Mouse (Mus musculus) limb, embryonic 12.5 days (tissue): ENCODE data around the gene Xcl1. TPM values are rescaled to one million over a fixed set of nuclear protein-coding genes. Genes with fewer than 3 reads are reported as not detected.
A peak's percentile ranks its signal among the peaks of the same experiment; 100 is the strongest.

Experiments used
- ATAC-seq: fragments of 200-750 bp; cut with Nextera tagmentation; 2 replicates; pipeline ENCODE4 v1.8.0; 2017; ENCODE audit warnings: low read depth, moderate TSS enrichment; ENCODE audit not compliant: insufficient number of reproducible peaks, insufficient read depth, low FRiP score, low TSS enrichment
- H3K27ac ChIP-seq: fragments of 300-500 bp; sonication (generic); 2 replicates; pipeline ENCODE4 v1.5.1; 2016; ENCODE audit warnings: mild to moderate bottlenecking, moderate library complexity
- H3K27me3 ChIP-seq: fragments of 300-500 bp; sonication (generic); 2 replicates; pipeline ENCODE4 v1.6.1; 2016; ENCODE audit warnings: mild to moderate bottlenecking, moderate library complexity
- H3K36me3 ChIP-seq: fragments of 300-500 bp; sonication (generic); 2 replicates; pipeline ENCODE4 v1.6.1; 2016; ENCODE audit warnings: mild to moderate bottlenecking, moderate library complexity
- H3K4me1 ChIP-seq: fragments of 300-500 bp; sonication (generic); replicated peaks from 2 replicates; pipeline ENCODE4 v1.6.1; 2016
- H3K4me2 ChIP-seq: fragments of 300-500 bp; sonication (generic); 2 replicates; pipeline ENCODE4 v1.6.1; 2016; ENCODE audit warnings: mild to moderate bottlenecking, moderate library complexity
- H3K4me3 ChIP-seq: fragments of 300-500 bp; sonication (generic); replicated peaks from 2 replicates; pipeline ENCODE4 v1.5.1; 2016; ENCODE audit warnings: mild to moderate bottlenecking
- H3K9ac ChIP-seq: fragments of 300-500 bp; sonication (generic); replicated peaks from 2 replicates; pipeline ENCODE4 v1.6.1; 2016; ENCODE audit warnings: mild to moderate bottlenecking, moderate library complexity
- H3K9me3 ChIP-seq: fragments of 300-500 bp; sonication (generic); 2 replicates; pipeline ENCODE4 v1.6.1; 2016; ENCODE audit warnings: mild to moderate bottlenecking, moderate library complexity
- WGBS: fragments of 180-500 bp; shearing (Covaris S2); methylation state at CpG from one replicate; pipeline ENCODE4 v1.1.7; 2016; 5-methylcytosine and 5-hydroxymethylcytosine counted together
- polyA plus RNA-seq: library from polyadenylated mRNA; unstranded; fragments of >200 nt; fragmentation: Nextera tagmentation; extraction: Ambion mirVana; gene quantifications from 2 replicates; pipeline ENCODE4 v1.2.1, GENCODE M21; 2016

The Xcl1 gene
- polyA plus RNA-seq, 1 experiment from 2014 or later: not detected

DNA sequence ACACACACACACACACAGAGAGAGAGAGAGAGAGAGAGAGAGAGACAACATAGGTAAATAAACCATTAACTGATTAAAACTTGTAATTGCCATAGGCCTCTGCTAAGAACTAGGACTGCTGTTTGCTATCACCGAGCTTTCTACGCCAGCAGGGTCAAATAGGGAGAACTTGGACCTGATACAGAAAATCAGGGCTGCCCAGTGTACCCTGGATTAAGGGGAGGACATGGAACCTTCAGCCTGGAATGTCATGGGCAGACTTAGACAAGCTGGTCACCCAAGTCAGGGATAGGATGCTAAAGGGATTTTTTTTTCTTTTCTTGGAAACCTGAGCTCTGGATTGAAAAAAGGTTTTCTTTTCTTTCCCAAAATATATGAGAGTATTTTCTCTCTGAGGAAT is 35.1 kb downstream of the Xcl1 start:
- Histone ChIP-seq H3K27me3 (peaks cover 10% of the 10 kb centered on the region), H3K9ac (no peak overlapping the region), H3K4me2 (no peak overlapping the region), H3K4me1 (0 out of 2 replicates have a peak, but pooled peaks cover 2% of the 10 kb centered on the region), H3K36me3 (no peaks in the 10 kb centered on the region), H3K9me3 (no peaks in the 10 kb centered on the region), H3K4me3 (no peak overlapping the region), H3K27ac (no peak overlapping the region)
- ATAC-seq: no peak
- WGBS: 78% methylated on average over 2 of the region's 2 CpGs

DNA sequence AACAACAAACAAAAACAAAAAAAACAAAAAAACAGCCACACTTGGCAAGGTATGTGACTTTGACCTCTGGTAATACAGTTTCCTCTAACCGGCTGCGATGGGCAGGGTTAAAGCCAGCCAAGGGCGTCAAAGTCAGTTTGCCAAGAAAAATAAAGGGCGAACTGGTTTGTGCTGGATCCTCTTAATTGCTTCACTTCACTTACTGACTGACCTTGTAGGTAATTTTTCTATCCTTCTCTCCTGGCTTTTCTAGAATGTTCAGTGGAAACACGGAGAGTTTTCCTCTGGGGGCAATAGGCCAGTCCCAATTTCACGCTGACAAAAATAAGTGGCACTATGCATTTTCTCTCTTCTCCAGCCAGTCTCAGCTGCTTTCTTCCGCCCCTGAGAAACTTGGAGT is 35.8 kb downstream of the Xcl1 start:
- Histone ChIP-seq H3K9ac (peak overlapping the region; percentile 62; the same call in 1 of the 2 replicates), H3K4me3 (peak overlapping the region; percentile 50)
- ATAC-seq: no peak

DNA sequence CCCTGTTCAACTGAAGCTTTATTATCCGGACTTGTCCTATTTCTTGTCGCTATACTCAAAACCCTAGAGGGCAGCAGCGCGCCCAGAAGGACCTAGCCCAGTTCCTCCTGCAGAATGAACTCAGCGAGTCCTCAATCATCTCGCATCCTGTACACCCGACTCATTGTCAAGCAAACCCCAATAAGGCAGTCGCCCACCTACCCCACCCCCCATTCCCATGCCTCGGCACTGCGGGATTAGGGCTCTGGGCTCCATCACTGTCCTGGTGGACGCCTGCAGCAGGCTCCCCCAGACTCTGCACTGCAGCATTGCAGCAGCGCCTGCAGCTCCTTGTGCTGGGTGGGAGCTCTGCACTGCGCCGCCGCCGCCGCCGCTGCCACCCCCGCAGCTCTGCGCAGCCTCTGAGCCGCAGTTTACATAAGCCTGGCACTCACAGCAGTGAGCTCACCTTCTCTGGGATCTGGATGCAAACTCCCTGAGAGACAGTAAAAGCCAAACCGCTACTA is 36.4 kb downstream of the Xcl1 start:
- peak overlapping the region; percentile 62 for H3K9ac ChIP-seq
- no peaks in the 10 kb centered on the region for H3K9me3 ChIP-seq
- H3K27me3 ChIP-seq: peaks cover 10% of the 10 kb centered on the region
- peak overlapping the region; percentile 50 for H3K4me3 ChIP-seq
- no peak overlapping the region; the same call in 1 of the 2 replicates for H3K27ac ChIP-seq
- peak overlapping the region; percentile 76 for H3K4me2 ChIP-seq
- 0 out of 2 replicates have a peak, but pooled peaks cover 2% of the 10 kb centered on the region for H3K4me1 ChIP-seq
- no peaks in the 10 kb centered on the region for H3K36me3 ChIP-seq
- under 1% methylated on average over 22 of the region's 22 CpGs for WGBS
- ATAC-seq: peak; percentile 89

More for the DNA sequence above, 35.8 kb downstream of the Xcl1 start:
- Histone ChIP-seq H3K9me3 (no peaks in the 10 kb centered on the region), H3K4me1 (0 out of 2 replicates have a peak, but pooled peaks cover 2% of the 10 kb centered on the region), H3K4me2 (peak overlapping the region; percentile 76), H3K36me3 (no peaks in the 10 kb centered on the region), H3K27ac (no peak overlapping the region), H3K27me3 (peaks cover 10% of the 10 kb centered on the region)
- WGBS: 33% methylated on average over 7 of the region's 7 CpGs

DNA sequence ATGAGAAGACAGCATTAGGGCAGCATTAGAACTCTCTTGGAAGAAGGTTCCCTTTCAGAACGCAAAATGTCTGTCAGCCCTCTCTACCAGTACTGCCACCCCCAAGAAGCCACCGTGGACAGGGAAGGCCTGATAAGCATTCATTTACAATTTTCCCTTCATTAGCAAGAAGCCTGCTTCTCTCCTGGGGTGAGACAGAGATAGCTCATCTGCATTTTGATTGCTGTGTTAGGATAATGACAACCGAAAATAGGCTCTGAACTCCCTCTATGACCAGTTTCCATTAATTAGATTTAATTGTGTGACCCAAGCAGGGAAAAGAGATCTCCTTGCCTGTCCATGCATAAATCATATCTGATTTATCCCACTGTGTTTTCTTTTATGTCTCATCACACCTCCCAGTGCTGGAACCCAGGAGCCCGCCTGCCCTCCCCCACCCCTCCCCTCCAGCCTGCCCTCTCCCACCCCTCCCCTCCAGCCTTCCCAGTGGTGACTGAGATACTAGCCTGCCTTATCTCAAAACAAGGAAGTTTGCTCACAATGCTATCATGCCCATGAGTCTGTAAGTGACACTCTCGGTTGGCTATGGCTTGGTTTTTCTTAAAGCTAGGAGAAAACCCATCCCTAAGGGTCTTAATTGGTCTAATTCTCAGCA is 38.0 kb downstream of the Xcl1 start:
- no peak overlapping the region for H3K4me3 ChIP-seq
- H3K4me1 ChIP-seq: 0 out of 2 replicates have a peak, but pooled peaks cover 2% of the 10 kb centered on the region
- H3K27ac ChIP-seq: no peak overlapping the region
- ATAC-seq: no peak
- WGBS: 48% methylated on average over 5 of the region's 5 CpGs
- H3K36me3 ChIP-seq: no peaks in the 10 kb centered on the region
- H3K27me3 ChIP-seq: peaks cover 10% of the 10 kb centered on the region
- no peaks in the 10 kb centered on the region for H3K9me3 ChIP-seq
- H3K9ac ChIP-seq: no peak overlapping the region
- H3K4me2 ChIP-seq: no peak overlapping the region

DNA sequence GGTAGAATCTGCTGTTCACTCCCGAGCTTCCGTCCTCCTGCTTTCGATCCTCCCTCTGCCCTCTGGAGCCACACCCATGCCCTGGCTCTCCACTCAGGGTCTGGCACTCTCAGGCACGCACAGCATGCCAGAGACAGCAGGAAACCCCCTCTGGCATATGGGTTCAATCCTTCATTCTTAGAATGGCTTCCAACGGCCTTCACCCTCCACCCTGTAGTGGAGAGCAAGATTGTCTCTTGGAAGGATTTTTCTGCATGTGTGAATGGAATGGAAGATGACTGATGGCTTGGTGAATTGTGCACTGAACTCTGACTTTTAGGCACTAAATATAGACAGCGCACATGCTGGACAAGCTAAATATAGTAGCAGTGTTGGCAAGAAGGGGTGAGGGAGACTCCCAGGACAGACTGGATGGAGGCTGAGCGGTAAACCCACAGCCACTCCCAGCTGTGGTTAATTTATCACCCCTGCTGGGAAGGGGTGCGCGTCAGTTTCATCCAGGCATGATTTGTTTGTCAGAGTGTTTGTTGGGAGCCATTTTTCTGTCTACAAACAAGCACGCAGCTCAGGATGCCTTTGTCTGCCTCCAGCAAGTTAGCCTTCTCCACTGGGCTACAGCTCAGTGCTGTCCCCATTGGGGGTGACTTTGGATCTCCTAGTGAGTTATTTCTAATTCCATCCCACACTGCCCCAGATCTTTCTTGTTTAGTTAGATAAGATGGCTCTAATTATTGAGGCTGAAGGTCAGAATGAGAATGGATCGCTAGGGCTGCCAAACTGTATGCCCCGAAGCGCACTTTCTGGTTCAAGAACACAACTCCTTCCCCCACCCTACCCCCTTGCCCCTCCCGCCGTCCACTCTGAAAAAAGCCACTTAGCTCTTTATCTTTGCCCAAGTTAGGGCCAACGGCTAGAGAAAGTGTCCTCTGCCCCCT is 38.8 kb downstream of the Xcl1 start:
- no peak overlapping the region for H3K9ac ChIP-seq
- H3K4me3 ChIP-seq: no peak overlapping the region
- H3K4me1 ChIP-seq: 0 out of 2 replicates have a peak, but pooled peaks cover 2% of the 10 kb centered on the region
- H3K36me3 ChIP-seq: no peaks in the 10 kb centered on the region
- no peaks in the 10 kb centered on the region for H3K9me3 ChIP-seq
- ATAC-seq: no peak
- 53% methylated on average over 16 of the region's 16 CpGs for WGBS
- H3K27me3 ChIP-seq: peaks cover 10% of the 10 kb centered on the region
- no peak overlapping the region for H3K27ac ChIP-seq
- H3K4me2 ChIP-seq: no peak overlapping the region

DNA sequence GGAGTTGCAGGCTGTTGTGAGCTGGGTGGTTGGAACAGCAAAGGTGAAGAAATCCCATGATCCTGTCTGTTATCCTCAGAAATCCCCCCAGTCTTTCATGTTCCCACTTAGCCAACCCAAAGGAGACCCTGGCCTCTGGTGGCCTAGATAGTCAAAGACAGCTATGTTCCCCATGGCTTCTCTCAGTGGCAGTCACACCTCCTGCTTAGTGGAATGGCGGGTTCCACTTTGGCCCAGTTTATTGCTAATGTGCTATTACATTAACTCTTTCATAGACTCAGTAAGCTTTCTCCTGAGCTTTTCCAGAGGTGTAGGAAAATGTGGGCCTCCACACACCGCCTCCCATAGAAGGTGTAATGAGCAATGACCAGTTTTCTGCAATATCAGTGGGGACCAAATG is 39.5 kb downstream of the Xcl1 start:
- ATAC-seq: no peak
- Histone ChIP-seq H3K27me3 (peaks cover 10% of the 10 kb centered on the region), H3K27ac (no peak overlapping the region), H3K4me1 (0 out of 2 replicates have a peak, but pooled peaks cover 2% of the 10 kb centered on the region), H3K9ac (no peak overlapping the region), H3K9me3 (no peaks in the 10 kb centered on the region), H3K4me3 (no peak overlapping the region), H3K4me2 (no peak overlapping the region), H3K36me3 (no peaks in the 10 kb centered on the region)
- 45% methylated on average over 2 of the region's 2 CpGs for WGBS

DNA sequence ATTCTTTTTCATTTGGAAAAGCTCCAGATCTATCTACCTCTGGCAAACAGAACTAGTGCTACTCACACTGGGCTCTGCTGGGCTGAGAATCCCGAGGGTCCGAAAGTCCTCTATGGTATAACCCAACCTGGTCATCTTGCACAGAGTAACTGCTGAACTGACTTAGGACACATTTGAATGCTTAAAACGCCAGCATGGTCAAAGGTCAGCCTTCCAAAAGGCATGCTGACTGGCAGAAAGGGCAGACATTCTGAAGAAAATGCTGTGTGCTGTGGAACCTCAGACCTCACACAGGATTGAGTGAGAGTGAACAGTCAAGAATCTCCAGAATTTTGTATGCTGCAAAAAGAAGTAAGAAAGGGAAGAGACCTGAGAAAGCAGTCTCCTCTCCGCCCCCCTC is 45.0 kb downstream of the Xcl1 start:
- Histone ChIP-seq H3K4me2 (no peak overlapping the region), H3K4me1 (no peaks in the 10 kb centered on the region), H3K36me3 (no peaks in the 10 kb centered on the region), H3K27me3 (no peaks in the 10 kb centered on the region), H3K9ac (no peak overlapping the region), H3K27ac (no peak overlapping the region), H3K9me3 (no peaks in the 10 kb centered on the region), H3K4me3 (no peak overlapping the region)
- WGBS: 73% methylated on average over 4 of the region's 4 CpGs
- ATAC-seq: no peak

DNA sequence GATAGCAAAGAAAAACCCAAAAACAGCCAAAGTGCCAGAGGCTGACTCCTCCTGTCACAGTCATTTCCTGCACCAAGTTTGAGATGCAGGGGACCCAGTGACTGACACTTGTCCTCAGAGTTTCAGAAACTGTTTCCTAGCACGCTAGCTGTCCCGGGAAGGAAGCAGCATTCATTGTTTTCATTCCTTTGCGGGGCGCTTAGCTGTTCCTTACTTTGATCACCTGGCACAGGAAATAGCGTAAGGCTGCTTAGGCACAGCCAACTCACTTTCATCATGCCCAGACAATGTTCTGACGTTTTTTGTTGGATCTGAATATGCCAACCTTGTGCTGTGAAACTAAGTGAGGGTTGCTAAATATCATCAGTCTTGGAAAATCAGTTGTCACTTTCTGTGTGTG is 46.8 kb downstream of the Xcl1 start:
- H3K4me3 ChIP-seq: no peak overlapping the region
- H3K4me1 ChIP-seq: no peaks in the 10 kb centered on the region
- 61% methylated on average over 6 of the region's 6 CpGs for WGBS
- no peak overlapping the region for H3K4me2 ChIP-seq
- H3K9ac ChIP-seq: no peak overlapping the region
- H3K36me3 ChIP-seq: no peaks in the 10 kb centered on the region
- no peaks in the 10 kb centered on the region for H3K9me3 ChIP-seq
- H3K27ac ChIP-seq: no peak overlapping the region
- no peaks in the 10 kb centered on the region for H3K27me3 ChIP-seq
- no peak for ATAC-seq

DNA sequence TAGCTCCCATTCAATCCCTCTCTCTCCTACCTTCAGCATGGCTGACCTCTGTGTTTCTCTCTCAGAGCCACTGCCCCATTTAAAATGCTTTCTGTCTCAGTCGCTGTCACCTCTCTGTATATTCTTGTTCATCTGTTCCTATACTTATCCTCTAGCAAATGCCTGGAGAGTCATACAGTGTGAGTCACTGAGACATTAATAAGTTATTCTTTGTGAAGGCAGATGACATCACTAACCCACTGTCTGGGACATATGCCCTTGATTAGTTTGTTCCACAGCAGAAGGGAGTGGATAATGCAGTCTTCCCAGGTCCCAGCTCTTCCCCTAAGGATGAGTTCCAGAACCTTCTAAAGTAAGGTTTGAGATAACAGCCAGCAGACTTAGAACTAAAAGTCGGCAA is 47.6 kb downstream of the Xcl1 start:
- H3K4me1 ChIP-seq: no peaks in the 10 kb centered on the region
- H3K36me3 ChIP-seq: no peaks in the 10 kb centered on the region
- H3K4me3 ChIP-seq: no peak overlapping the region
- no peaks in the 10 kb centered on the region for H3K27me3 ChIP-seq
- H3K9ac ChIP-seq: no peak overlapping the region
- 82% methylated on average over 2 of the region's 2 CpGs for WGBS
- H3K27ac ChIP-seq: no peak overlapping the region
- ATAC-seq: no peak
- H3K9me3 ChIP-seq: no peaks in the 10 kb centered on the region
- no peak overlapping the region for H3K4me2 ChIP-seq

DNA sequence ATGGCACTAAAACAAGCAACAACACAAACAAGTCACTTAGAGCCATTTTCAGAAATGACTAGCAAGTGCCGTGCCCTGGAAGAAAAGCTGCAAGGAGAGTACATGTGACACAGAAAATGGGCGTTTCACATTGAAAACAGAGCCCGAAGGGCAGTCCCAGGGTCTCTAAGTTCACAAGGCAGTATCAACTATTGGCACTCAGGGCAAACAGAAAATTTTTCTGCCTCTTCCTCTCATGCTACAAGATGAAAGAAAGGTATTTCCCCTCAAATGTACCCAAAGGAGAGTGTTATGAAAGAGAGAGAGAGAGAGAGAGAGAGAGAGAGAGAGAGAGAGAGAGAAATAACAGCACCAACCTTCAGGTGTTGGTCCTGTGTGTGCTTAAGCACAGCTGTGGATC is 53.4 kb downstream of the Xcl1 start:
- Histone ChIP-seq H3K4me2 (no peak overlapping the region), H3K4me1 (no peaks in the 10 kb centered on the region), H3K27ac (no peak overlapping the region), H3K9ac (no peak overlapping the region), H3K36me3 (no peaks in the 10 kb centered on the region), H3K27me3 (no peaks in the 10 kb centered on the region), H3K4me3 (no peak overlapping the region), H3K9me3 (no peaks in the 10 kb centered on the region)
- WGBS: 57% methylated on average over 3 of the region's 3 CpGs
- ATAC-seq: no peak
